Mouse (Mus musculus) limb, embryonic 14.5 days (tissue): ENCODE data around the gene Ccn5. TPM values are rescaled to one million over a fixed set of nuclear protein-coding genes. Genes with fewer than 3 reads are reported as not detected.

ENCODE experiments used
- ATAC-seq: fragments of 200-750 bp; cut with Nextera tagmentation; 2 replicates; pipeline ENCODE4 v1.8.0; 2017; ENCODE audit warnings: low read depth, moderate number of reproducible peaks, moderate TSS enrichment; ENCODE audit not compliant: low FRiP score
- DNase-seq: peaks from one replicate; pipeline ENCODE4 v3.0.0-alpha.2; 2015; ENCODE audit warnings: low spot score
- H3K27ac ChIP-seq: fragments of 300-500 bp; sonication (generic); replicated peaks from 2 replicates; pipeline ENCODE4 v1.5.1; 2014; ENCODE audit warnings: low read depth, mild to moderate bottlenecking, low read length, moderate library complexity, mixed read lengths
- H3K27me3 ChIP-seq: fragments of 300-500 bp; sonication (generic); 2 replicates; pipeline ENCODE4 v1.6.1; 2014; ENCODE audit warnings: low read length, mixed read lengths; ENCODE audit not compliant: control insufficient read depth, insufficient read depth
- H3K36me3 ChIP-seq: fragments of 300-500 bp; sonication (generic); 2 replicates; pipeline ENCODE4 v1.6.1; 2014; ENCODE audit warnings: mild to moderate bottlenecking, low read length, moderate library complexity, mixed read lengths; ENCODE audit not compliant: control insufficient read depth, insufficient read depth
- H3K4me1 ChIP-seq: fragments of 300-500 bp; sonication (generic); 2 replicates; pipeline ENCODE4 v1.6.1; 2014; ENCODE audit warnings: antibody characterized with exemption, low read length, mixed read lengths; ENCODE audit not compliant: control insufficient read depth, insufficient read depth
- H3K4me2 ChIP-seq: fragments of 300-500 bp; sonication (generic); replicated peaks from 2 replicates; pipeline ENCODE4 v1.6.1; 2014; ENCODE audit warnings: low read depth, mild to moderate bottlenecking, low read length, moderate library complexity; ENCODE audit not compliant: severe bottlenecking
- H3K4me3 ChIP-seq: fragments of 300-500 bp; sonication (generic); replicated peaks from 2 replicates; pipeline ENCODE4 v1.5.1; 2014; ENCODE audit warnings: low read length
- H3K9ac ChIP-seq: fragments of 300-500 bp; sonication (generic); 2 replicates; pipeline ENCODE4 v1.6.1; 2014; ENCODE audit warnings: mild to moderate bottlenecking, low read depth, low read length, moderate library complexity; ENCODE audit not compliant: severe bottlenecking
- H3K9me3 ChIP-seq: fragments of 300-500 bp; sonication (generic); 2 replicates; pipeline ENCODE4 v1.6.1; 2016; ENCODE audit warnings: low read length; ENCODE audit not compliant: control insufficient read depth
- POLR2A ChIP-seq: fragments of 200-500 bp; IDR thresholded peaks from 2 replicates; pipeline ENCODE4 v1.8.0; 2012; ENCODE audit warnings: inconsistent platforms, mild to moderate bottlenecking, moderate library complexity, borderline replicate concordance; ENCODE audit not compliant: insufficient read depth, insufficient read length; ENCODE audit errors: extremely low read depth
- WGBS: fragments of 180-500 bp; shearing (Covaris S2); extraction: QIAGEN DNeasy Blood & Tissue Kit; methylation state at CpG from one replicate; pipeline ENCODE4 v1.1.7; 2014; 5-methylcytosine and 5-hydroxymethylcytosine counted together
- polyA plus RNA-seq, 2 experiments: library from polyadenylated mRNA; depleted of rRNA in 1 of 2; stranded (reverse) in 1 of 2; unstranded in 1 of 2; fragments of >200 nt; fragmentation: Nextera tagmentation in 1 of 2; extraction: Ambion mirVana in 1 of 2; gene quantifications; 2 replicates each; pipeline versions ENCODE4 v1.2.1 to v1.2.3; 2012 to 2014

Gene Ccn5
- polyA plus RNA-seq, 2 experiments = 0.23 to 1.1 TPM

- no peak overlapping the region for H3K9ac ChIP-seq
- TF ChIP-seq POLR2A = no peak
- DNase-seq = no peak
- H3K9me3 ChIP-seq = no peaks in the 10 kb centered on the region
- H3K27me3 ChIP-seq = no peaks in the 10 kb centered on the region
- whole genome bisulfite sequencing = 70% methylated on average over 14 of the region's 14 CpGs
- H3K4me2 ChIP-seq = no peak overlapping the region
- ATAC-seq = no peak
- H3K4me1 ChIP-seq = no peaks in the 10 kb centered on the region
- H3K4me3 ChIP-seq = no peak overlapping the region
- H3K36me3 ChIP-seq = no peaks in the 10 kb centered on the region
- no peak overlapping the region for H3K27ac ChIP-seq
Measured at GRCm38 (mm10) chr2:163876830-163877498, 56.3 kb downstream of the Ccn5 start.

GRCm38 (mm10) chr2:163880891-163881290, 60.2 kb downstream of the Ccn5 start:
- ATAC-seq (no peak), DNase-seq (no peak)
- Histone ChIP-seq H3K27me3 (no peaks in the 10 kb centered on the region), H3K4me3 (no peak overlapping the region), H3K9me3 (no peaks in the 10 kb centered on the region), H3K4me1 (no peaks in the 10 kb centered on the region), H3K4me2 (no peak overlapping the region), H3K36me3 (no peaks in the 10 kb centered on the region), H3K27ac (no peak overlapping the region), H3K9ac (no peak overlapping the region)
- TF ChIP-seq POLR2A = no peak
- whole genome bisulfite sequencing = 87% methylated on average over 6 of the region's 6 CpGs

Other genes starting within 250 kb of the Ccn5 start
- gene Ttpal, start 218.5 kb upstream of the Ccn5 start, polyA plus RNA-seq (2012; rRNA removed) = 25.3 and 29.6 TPM in 2 replicates
- gene Ttpal, start 218.5 kb upstream of the Ccn5 start, polyA plus RNA-seq (2014; fragmentation: Nextera tagmentation; extraction: Ambion mirVana) = 48.0 and 52.6 TPM in 2 replicates
- 99.5 and 114 TPM in 2 replicates for gene Serinc3, start 175.7 kb upstream of the Ccn5 start, polyA plus RNA-seq (2012; rRNA removed)
- 40.5 and 43.4 TPM in 2 replicates for gene Serinc3, start 175.7 kb upstream of the Ccn5 start, polyA plus RNA-seq (2014; fragmentation: Nextera tagmentation; extraction: Ambion mirVana)
- gene Pkig, start 162.5 kb upstream of the Ccn5 start, polyA plus RNA-seq (2012; rRNA removed) = 76.1 and 85.2 TPM in 2 replicates
- gene Pkig, start 162.5 kb upstream of the Ccn5 start, polyA plus RNA-seq (2014; fragmentation: Nextera tagmentation; extraction: Ambion mirVana) = 126 and 133 TPM in 2 replicates
- 6.8 and 8.1 TPM in 2 replicates for gene Ada, start 70.6 kb upstream of the Ccn5 start, polyA plus RNA-seq (2012; rRNA removed)
- 9.4 and 9.5 TPM in 2 replicates for gene Ada, start 70.6 kb upstream of the Ccn5 start, polyA plus RNA-seq (2014; fragmentation: Nextera tagmentation; extraction: Ambion mirVana)
- gene Kcnk15, start 32.8 kb downstream of the Ccn5 start, polyA plus RNA-seq (2012; rRNA removed) = not detected in 2 replicates
- gene Kcnk15, start 32.8 kb downstream of the Ccn5 start, polyA plus RNA-seq (2014; fragmentation: Nextera tagmentation; extraction: Ambion mirVana) = not detected in 2 replicates
- gene Rims4, start 97.8 kb downstream of the Ccn5 start, polyA plus RNA-seq (2012; rRNA removed) = 0.19 and 0.20 TPM in 2 replicates
- 0.08 and 0.12 TPM in 2 replicates for gene Rims4, start 97.8 kb downstream of the Ccn5 start, polyA plus RNA-seq (2014; fragmentation: Nextera tagmentation; extraction: Ambion mirVana)
- 106 and 126 TPM in 2 replicates for gene Ywhab, start 174.1 kb downstream of the Ccn5 start, polyA plus RNA-seq (2012; rRNA removed)
- 277 and 283 TPM in 2 replicates for gene Ywhab, start 174.1 kb downstream of the Ccn5 start, polyA plus RNA-seq (2014; fragmentation: Nextera tagmentation; extraction: Ambion mirVana)
- gene Pabpc1l, start 204.6 kb downstream of the Ccn5 start, polyA plus RNA-seq (2012; rRNA removed) = 2.2 and 3.4 TPM in 2 replicates
- gene Pabpc1l, start 204.6 kb downstream of the Ccn5 start, polyA plus RNA-seq (2014; fragmentation: Nextera tagmentation; extraction: Ambion mirVana) = 2.4 and 2.6 TPM in 2 replicates
- 16.1 and 16.8 TPM in 2 replicates for gene Stk4, start 249.5 kb downstream of the Ccn5 start, polyA plus RNA-seq (2012; rRNA removed)
- 23.2 and 25.5 TPM in 2 replicates for gene Stk4, start 249.5 kb downstream of the Ccn5 start, polyA plus RNA-seq (2014; fragmentation: Nextera tagmentation; extraction: Ambion mirVana)